Mouse (Mus musculus) cerebellum, adult 2 months (tissue): Measurements from ENCODE around the gene Tmem125. TPM values are rescaled to one million over a fixed set of nuclear protein-coding genes. Genes with fewer than 3 reads are reported as not detected.
A peak's percentile ranks its signal among the peaks of the same experiment; 100 is the strongest.

Experiments
- DNase-seq, 2 experiments: peaks; one replicate each; pipeline ENCODE4 v3.0.0; 2021
- H3K27ac ChIP-seq: fragments of 200-500 bp; 2 replicates; pipeline ENCODE4 v1.5.1; 2012; ENCODE audit warnings: low read length, control low read depth, inconsistent platforms; ENCODE audit not compliant: insufficient read depth
- H3K27me3 ChIP-seq: fragments of 200-500 bp; 2 replicates; pipeline ENCODE4 v1.6.1; 2012; ENCODE audit warnings: inconsistent platforms, mild to moderate bottlenecking, low read length, moderate library complexity; ENCODE audit not compliant: control insufficient read depth, insufficient read depth
- H3K4me1 ChIP-seq: fragments of 200-500 bp; 2 replicates; pipeline ENCODE4 v1.6.1; 2011; ENCODE audit warnings: low read length; ENCODE audit not compliant: control insufficient read depth, insufficient read depth
- H3K4me3 ChIP-seq: fragments of 200-500 bp; replicated peaks from 2 replicates; pipeline ENCODE3; 2011; ENCODE audit warnings: mild to moderate bottlenecking, low read depth, low read length, control low read depth; ENCODE audit not compliant: insufficient read depth
- CTCF ChIP-seq: fragments of 200-500 bp; IDR thresholded peaks from 2 replicates; pipeline ENCODE4 v1.5.1; 2011; ENCODE audit warnings: low read depth, mild to moderate bottlenecking, control low read depth, low read length, moderate library complexity, borderline replicate concordance; ENCODE audit not compliant: insufficient read depth
- POLR2A ChIP-seq: fragments of 200-500 bp; IDR thresholded peaks from 2 replicates; pipeline ENCODE4 v1.6.1; 2011; ENCODE audit warnings: low read length, control low read depth, borderline replicate concordance; ENCODE audit not compliant: insufficient read depth
- WGBS: fragments of 180-500 bp; shearing (Covaris S2); methylation state at CpG from one replicate; pipeline ENCODE4 v1.1.7; 2018; 5-methylcytosine and 5-hydroxymethylcytosine counted together
- polyA plus RNA-seq: library from polyadenylated mRNA; depleted of rRNA; stranded (reverse); fragments of >200 nt; gene quantifications from 2 replicates; pipeline ENCODE4 v1.2.3, GENCODE M21; 2012; rRNA removed

The Tmem125 gene
- 43.5 and 60.1 TPM in 2 replicates for polyA plus RNA-seq

DNA sequence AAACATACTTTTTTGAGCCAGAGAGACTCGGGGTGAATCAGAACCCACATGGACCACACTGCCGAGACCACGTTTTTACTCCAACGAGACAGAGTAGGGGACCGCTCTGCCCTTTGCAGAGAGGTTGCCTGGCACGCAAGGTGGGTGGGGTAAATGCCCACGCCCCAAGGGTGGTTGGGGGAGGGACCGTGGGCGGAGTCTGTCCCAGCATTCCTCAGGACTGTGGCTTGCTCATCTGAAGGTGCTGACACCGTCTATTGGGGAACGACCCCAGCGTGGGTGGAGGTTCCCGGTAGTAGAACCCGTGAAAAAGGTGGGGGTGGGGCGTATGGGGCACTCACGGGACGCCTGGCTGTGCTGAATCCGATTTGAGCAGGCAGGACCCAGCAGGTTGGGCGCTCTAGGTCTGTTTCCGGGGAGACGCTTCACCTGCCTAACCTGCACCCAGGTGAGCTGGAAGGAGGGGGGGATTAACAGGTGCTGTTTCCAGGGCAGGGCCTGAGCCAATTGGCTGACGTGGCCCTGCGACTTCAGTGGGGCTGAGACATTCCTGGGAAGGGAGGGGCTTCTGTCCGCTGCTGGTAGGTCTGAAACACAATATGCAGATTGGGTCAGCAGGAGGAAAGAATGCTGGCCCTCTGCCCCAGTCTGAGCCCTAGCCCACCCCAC lies at the start of gene Tmem125:
Tmem125 (minus strand) TSS at position 453 of the 669 bp plus-strand sequence.
- 2% methylated on average over 24 of the region's 24 CpGs for WGBS
- TF ChIP-seq CTCF (no peak), POLR2A (no peak)
- Histone ChIP-seq H3K27ac (peak within 1 kb of the TSS; percentile 76; the same call in 1 of the 2 replicates), H3K27me3 (no peaks in the 10 kb centered on the region), H3K4me3 (peak within 1 kb of the TSS; percentile 14), H3K4me1 (peaks cover 6% of the 10 kb centered on the region; the same call in 1 of the 2 replicates)
- DNase-seq = peak; percentile 13 to 16

DNA sequence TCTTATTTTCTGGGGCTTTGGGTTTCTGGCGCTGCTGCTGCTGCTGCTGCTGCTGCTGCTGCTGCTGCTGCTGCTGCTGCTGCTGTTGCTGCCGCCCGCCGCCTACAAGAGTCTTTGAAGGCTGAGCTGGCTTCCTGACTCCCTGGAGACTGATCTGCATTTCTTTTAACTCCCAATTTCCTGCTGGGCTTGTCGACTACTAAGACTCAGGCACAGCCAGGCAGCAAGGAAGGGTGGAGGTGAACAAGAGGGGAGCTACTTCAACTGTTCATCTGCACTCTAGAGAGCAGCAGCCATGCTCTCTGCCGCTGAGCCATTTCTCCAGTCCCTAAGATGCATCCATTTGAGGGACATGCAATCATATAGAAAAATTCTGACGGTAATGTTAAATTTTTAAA lies 45.9 kb upstream of the Tmem125 start:
- DNase-seq = no peak
- TF ChIP-seq CTCF = no peak
- TF ChIP-seq POLR2A = no peak
- H3K27ac ChIP-seq = no peak overlapping the region
- 9% methylated on average over 7 of the region's 7 CpGs for WGBS
- no peaks in the 10 kb centered on the region for H3K4me1 ChIP-seq
- no peaks in the 10 kb centered on the region for H3K27me3 ChIP-seq
- H3K4me3 ChIP-seq = no peak overlapping the region

DNA sequence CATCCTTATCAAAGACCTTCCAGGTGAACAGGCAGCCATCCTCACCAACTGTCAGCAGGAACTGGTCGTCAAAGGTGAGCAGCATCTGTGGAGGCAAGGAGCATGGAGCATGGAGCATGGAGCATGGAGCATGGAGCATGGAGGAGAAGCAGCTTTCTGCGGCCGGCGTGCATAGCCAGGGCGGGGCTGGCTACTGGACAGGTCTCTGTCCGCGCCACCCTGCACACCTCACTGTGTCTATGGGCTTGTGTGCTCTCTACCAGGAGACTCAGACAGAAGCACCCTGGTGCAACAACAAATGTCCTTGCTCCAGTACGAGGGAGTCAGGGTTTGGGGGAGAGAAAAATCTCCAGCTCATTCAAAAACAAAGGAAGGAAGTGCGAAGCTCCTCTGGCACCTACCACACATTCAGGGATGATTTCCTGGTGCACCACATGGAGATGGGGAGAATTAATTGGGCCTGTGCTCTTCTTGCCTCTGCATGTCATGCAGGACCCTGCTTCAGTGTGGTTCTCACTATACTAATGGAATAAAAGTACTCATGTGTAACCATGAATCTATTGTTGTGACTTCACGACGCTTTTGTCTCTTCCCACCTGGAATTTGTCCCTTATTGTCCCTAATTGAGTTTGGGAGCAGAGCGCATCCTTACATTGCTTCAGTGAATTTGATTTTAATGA lies 45.3 kb upstream of the Tmem125 start:
- no peaks in the 10 kb centered on the region for H3K4me1 ChIP-seq
- TF ChIP-seq CTCF (no peak), POLR2A (no peak)
- no peak for DNase-seq
- H3K4me3 ChIP-seq = no peak overlapping the region
- no peaks in the 10 kb centered on the region for H3K27me3 ChIP-seq
- no peak overlapping the region for H3K27ac ChIP-seq
- 58% methylated on average over 12 of the region's 12 CpGs for WGBS

DNA sequence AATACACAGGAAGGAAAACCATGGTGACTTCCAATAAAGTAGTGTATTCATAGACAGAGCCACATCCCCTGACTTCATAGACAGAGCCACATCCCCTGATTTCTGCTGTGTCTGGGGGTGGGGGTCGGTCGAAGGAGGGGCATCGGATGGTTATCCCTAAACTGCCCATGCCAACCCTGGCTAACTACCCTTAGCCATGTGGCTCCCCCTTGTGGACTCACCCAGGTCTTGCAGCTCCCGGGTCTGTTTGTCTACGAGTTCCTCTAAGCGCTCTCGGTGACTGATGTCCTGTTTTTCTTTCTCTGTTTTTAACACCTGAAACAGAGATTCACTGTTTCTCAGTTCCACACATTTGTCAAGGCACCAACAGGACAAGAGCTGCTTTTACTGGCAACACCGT lies 38.8 kb upstream of the Tmem125 start:
- H3K27ac ChIP-seq = no peak overlapping the region
- WGBS = 96% methylated on average over 8 of the region's 8 CpGs
- TF ChIP-seq POLR2A (no peak), CTCF (no peak)
- no peak for DNase-seq
- H3K27me3 ChIP-seq = no peaks in the 10 kb centered on the region
- H3K4me3 ChIP-seq = no peak overlapping the region
- no peaks in the 10 kb centered on the region for H3K4me1 ChIP-seq

DNA sequence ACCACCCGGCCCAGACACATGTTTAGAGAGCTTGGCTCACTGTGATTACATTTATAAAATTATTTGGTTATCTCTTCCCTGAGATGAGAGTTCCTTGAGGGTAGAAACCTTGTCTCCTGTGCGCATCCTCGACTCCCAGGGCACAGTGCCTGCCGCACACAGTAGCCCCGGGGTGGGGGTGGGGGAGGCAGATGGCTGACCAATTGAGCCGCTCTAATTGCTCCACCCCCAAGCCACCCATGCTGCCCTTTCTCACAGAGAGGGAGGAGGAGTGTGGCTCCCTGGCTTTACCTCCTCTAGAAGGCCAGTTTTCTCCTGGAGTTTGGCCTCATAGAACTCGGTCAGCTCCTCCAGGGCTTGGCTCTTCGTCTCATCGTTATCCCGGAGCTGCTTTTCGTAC lies 37.7 kb upstream of the Tmem125 start:
- 10% methylated on average over 11 of the region's 11 CpGs for WGBS
- no peaks in the 10 kb centered on the region for H3K4me1 ChIP-seq
- no peak overlapping the region for H3K27ac ChIP-seq
- DNase-seq = no peak
- TF ChIP-seq CTCF (no peak), POLR2A (no peak)
- no peak overlapping the region for H3K4me3 ChIP-seq
- no peaks in the 10 kb centered on the region for H3K27me3 ChIP-seq

DNA sequence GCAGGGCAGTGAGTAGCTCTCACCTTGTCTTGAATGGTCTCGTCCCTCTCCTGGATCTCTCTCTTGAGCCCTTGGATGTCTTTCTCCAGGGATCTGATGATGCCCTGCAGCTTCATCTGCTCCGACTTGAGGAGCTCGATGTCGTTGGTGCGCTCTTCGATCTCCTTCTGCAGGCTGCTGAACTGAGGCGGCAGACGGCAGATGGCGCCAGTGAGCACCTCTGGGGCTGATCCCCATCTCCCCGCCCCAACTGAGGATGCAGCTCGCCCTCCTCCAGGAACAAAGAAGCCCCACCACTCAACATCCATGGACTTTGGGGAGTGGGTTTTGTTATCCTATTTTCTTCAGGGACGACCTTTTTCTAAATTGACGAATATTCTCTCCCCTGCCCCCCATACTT lies 35.5 kb upstream of the Tmem125 start:
- TF ChIP-seq POLR2A (no peak), CTCF (no peak)
- 43% methylated on average over 13 of the region's 13 CpGs for WGBS
- H3K4me3 ChIP-seq = no peak overlapping the region
- no peaks in the 10 kb centered on the region for H3K27me3 ChIP-seq
- no peak overlapping the region for H3K27ac ChIP-seq
- H3K4me1 ChIP-seq = no peaks in the 10 kb centered on the region
- no peak for DNase-seq

DNA sequence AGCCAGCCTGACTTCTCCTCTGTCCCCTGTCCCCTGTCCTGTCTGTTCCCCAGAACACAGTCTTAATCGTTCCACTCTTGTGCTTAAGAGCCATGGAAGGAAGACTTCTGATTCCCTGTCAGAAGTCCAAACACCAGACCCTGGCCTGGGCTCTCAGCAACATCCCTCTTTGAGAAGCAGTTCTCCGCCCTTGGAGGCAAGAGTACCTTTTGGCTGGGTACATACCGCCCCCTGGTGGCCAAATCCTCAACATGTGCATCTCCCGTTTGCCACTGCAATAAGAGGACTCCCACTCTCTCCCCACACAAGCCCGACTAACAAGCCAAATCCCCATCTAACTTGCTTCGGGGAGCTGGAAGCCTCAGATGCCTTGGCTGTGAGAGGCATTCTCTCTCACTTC lies 32.3 kb upstream of the Tmem125 start:
- 6% methylated on average over 6 of the region's 6 CpGs for WGBS
- TF ChIP-seq CTCF (peak; percentile 66), POLR2A (no peak)
- DNase-seq = peak; percentile 44 to 66
- Histone ChIP-seq H3K4me1 (no peaks in the 10 kb centered on the region), H3K27me3 (no peaks in the 10 kb centered on the region), H3K27ac (no peak overlapping the region), H3K4me3 (no peak overlapping the region)

DNA sequence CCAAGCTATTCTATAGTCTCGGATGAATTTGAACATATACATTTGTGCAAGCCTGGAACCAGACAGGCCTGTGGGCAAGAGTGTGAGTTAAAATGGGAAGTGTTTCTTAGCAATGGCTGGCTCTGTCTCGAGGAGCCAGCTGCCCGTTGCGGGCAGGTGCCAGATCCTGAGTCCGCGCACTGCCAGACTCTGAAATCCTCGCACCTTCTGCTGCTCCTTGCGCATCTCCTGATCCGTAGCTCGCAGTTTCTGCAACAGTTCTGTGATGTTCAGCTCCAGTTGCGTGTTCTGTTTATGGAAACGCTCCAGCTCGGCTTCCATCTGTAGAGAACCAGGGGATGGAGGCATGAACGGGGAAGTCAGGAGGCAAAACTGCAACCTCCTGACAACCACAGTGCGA lies 27.6 kb upstream of the Tmem125 start:
- TF ChIP-seq CTCF (no peak), POLR2A (no peak)
- no peak for DNase-seq
- no peaks in the 10 kb centered on the region for H3K27me3 ChIP-seq
- no peak overlapping the region for H3K4me3 ChIP-seq
- H3K27ac ChIP-seq = no peak overlapping the region
- H3K4me1 ChIP-seq = no peaks in the 10 kb centered on the region
- 21% methylated on average over 15 of the region's 15 CpGs for WGBS
